Mouse (Mus musculus) megakaryocyte, embryonic 14.5 days (primary cell): Measurements from ENCODE around the gene Rin2.

ENCODE experiments used
- FLI1 ChIP-seq: IDR thresholded peaks from 2 replicates; pipeline ENCODE4 v1.6.1; 2012; ENCODE audit warnings: low read length, inconsistent platforms, mixed read lengths
- GATA1 ChIP-seq: IDR thresholded peaks from 3 replicates; pipeline ENCODE4 v1.6.1; 2012; ENCODE audit warnings: mixed read lengths, low read length, inconsistent platforms, borderline replicate concordance

- TF ChIP-seq GATA1 = no peak
- TF ChIP-seq FLI1 = no peak
Measured at GRCm38 (mm10) chr2:145849170-145849905, 174.3 kb downstream of the Rin2 start.
